Mouse (Mus musculus) ovary, adult 10 weeks (tissue): Measurements from ENCODE around the gene Abca14. TPM values are rescaled to one million over a fixed set of nuclear protein-coding genes. Genes with fewer than 3 reads are reported as not detected.

Experiments used
- polyA plus RNA-seq: library from polyadenylated mRNA; stranded (reverse); fragments of 350-450 nt; fragmentation: Illumina TruSeq; extraction: RNeasy Lipid Tissue Mini Kit (QIAGEN cat#74804); gene quantifications from one replicate; pipeline ENCODE4 v1.2.3, GENCODE M21; 2014

Gene Abca14
- polyA plus RNA-seq, result not detected

DNA sequence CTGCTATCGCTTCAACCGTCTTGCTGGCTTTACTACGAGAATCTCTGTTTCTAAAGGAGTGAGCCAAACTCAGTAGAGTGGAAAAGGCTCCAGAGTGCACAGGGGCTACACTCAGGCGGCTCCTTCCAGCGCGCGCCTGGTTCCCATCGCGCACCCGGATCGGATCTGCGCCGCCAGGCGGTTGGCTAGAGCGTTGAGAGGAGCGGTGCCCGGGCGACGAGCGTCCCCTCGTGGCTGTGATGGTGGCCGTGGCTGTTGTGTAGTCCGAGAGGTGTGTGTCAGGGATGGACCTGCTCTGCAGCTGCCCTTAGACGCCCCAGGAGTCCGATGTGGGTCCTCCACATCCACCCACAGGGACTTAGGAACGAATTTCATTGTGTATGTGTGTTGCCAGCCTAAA is at the start of gene Abca14:
Gene Abca14, plus strand, starts transcription at position 173 of the 400 bp plus-strand sequence.

DNA sequence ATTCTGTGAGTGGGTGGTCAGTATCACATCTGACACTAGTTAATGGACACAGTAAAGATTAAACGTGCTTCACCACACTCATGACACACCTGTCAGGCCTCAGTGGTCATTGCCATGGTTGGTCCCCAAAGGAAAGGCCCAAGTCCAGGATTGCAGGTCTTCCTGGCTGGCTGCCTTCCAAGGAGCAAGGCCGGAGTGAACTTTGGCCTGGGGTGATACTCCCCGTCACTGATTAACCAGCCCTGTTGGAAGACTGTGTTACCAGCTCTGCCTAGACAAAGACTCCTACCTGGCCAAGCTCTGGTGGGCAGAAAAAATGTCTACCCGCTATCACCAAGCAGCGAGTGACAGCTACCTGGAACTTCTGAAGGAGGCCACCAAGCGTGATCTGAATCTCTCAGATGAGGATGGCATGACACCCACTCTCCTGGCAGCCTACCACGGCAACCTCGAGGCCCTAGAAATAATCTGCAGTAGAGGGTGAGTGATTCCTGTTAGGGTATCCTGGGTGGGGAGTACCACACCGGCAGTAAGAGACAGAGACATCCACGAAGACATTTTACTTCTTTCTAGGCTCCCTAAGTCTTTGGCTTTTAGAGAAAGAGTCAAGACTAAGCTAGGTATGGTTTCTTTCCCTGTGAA is 30.0 kb upstream of the Abca14 start, which contains the start of gene Anks4b:
Gene Anks4b, plus strand, starts transcription at position 256 of the 642 bp plus-strand sequence.

DNA sequence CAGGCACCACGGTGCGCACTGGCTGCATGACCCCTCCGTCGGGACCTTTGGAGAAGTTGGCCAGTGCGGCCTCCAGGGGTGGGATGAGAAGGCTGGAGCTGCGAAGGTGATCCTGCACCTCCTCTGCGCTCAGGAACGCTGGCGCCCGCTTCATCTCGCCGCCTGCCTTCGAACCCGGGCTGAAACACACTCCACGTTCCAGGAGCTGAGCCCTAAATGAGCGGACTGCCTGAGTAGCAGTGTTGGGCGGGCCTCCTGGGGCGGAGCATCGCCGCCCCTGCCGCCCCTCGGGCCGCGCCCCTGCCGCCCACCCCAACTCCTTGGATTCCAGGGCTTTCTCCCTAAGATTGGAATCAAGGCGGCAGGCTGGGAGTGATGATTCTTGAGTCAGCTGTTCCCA is 2.0 kb upstream of the Abca14 start, which contains the start of gene Crym:
Gene Crym, minus strand, starts transcription at position 341 of the 400 bp plus-strand sequence.

DNA sequence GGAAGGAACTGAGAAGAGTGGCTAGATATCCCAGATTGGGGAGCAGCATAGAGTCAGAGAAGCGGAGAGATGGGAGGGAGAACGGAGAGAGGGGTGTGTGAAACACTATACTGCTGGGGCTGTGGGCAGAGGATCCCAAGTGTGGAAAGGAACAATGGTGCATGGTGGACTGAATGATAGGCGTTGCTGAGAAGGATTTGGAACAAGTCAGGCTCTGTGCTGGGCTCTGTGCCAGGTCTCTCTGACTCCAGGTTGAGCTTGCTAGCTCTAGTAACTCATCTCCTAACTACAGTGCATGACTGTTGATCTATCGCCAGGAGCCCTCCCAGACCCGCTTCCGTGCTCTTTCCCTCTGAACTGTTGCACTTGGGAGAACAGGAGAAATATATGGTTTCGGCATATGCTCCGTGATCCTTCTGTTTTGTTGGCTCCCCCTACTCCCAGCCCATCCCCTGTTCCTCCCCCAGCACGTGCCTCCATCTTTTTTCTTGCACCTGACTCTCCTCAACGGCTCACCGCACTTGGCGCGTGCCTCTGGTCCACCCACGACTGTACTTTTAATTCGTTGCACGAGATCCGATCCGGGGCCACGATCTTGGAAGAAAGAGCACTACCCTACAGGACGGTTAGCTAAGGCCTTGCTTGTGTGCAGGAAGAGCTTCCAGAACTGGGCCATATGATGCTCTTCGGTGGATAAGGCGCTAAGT is 124.5 kb downstream of the Abca14 start, which contains the start of gene Abca15:
Gene Abca15, plus strand, starts transcription at position 584 of the 707 bp plus-strand sequence.

Other genes with a start within 250 kb of the Abca14 start
- gene Dnah3, start 108.7 kb upstream of the Abca14 start, polyA plus RNA-seq, result 2.5 TPM
- 74.6 TPM for gene Tmem159, start 101.6 kb upstream of the Abca14 start, polyA plus RNA-seq
- 233 TPM for gene Zp2, start 58.7 kb upstream of the Abca14 start, polyA plus RNA-seq
- gene Anks4b, start 30.1 kb upstream of the Abca14 start, polyA plus RNA-seq, result 3.5 TPM
- gene Crym, start 1.9 kb upstream of the Abca14 start, polyA plus RNA-seq, result not detected
- gene Abca15, start 124.7 kb downstream of the Abca14 start, polyA plus RNA-seq, result not detected
- gene Abca16, start 205.7 kb downstream of the Abca14 start, polyA plus RNA-seq, result not detected